Mouse (Mus musculus): ENCODE measurements at regions not wholly inside any gene's neighbourhood (a gene's known extent, or its start where the extent isn't known, plus 50 kb on each side); places are given as distances from the start of the nearest gene placed in this dataset.

DNA sequence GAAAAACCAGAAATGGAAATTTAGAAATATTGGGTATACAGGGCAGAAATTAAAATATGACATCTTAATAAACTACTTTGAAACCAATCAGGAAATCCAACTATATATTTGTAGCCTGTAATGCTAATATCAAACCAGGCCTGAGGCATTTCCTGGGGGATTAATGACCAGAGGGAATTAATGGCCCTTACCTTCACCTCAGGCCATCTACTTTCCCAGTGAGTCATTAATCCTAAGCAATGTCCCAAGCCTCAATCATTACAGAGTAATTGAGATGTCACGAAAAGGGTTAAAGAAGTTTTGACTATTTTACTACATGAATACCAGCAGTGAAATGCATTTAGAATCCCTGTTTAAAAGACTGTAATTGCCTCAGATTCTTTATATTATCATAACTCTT lies 329.7 kb downstream of the Gpd2 start:
- no peaks in the 10 kb centered on the region for H3K9me3 ChIP-seq (ENCODE audit: control insufficient read depth, low read depth, low read length)
- H3K4me3 ChIP-seq (ENCODE audit: low read depth, low read length): no peak overlapping the region
- H3K9ac ChIP-seq (replicated peaks; ENCODE audit: low read depth, low read length): no peak overlapping the region
- 71% methylated on average over 1 of the region's 1 CpGs for WGBS
- no peak for ATAC-seq (ENCODE audit: insufficient number of reproducible peaks, insufficient read depth, low FRiP score, low read depth)
- no peaks in the 10 kb centered on the region for H3K4me1 ChIP-seq (ENCODE audit: control insufficient read depth, insufficient read depth, low read length)
- no peaks in the 10 kb centered on the region for H3K27me3 ChIP-seq (ENCODE audit: control insufficient read depth, insufficient read depth, low read length)
- no peaks in the 10 kb centered on the region for H3K36me3 ChIP-seq (ENCODE audit: control insufficient read depth, insufficient read depth, low read length)
- no peak overlapping the region for H3K27ac ChIP-seq (ENCODE audit: low read length)
- H3K4me2 ChIP-seq (replicated peaks; ENCODE audit: low read depth, low read length): no peak overlapping the region

- H3K9ac ChIP-seq (replicated peaks; ENCODE audit: low read depth, low read length): no peak overlapping the region
- no peaks in the 10 kb centered on the region for H3K4me1 ChIP-seq (ENCODE audit: control insufficient read depth, insufficient read depth, low read length)
- H3K36me3 ChIP-seq (ENCODE audit: control insufficient read depth, insufficient read depth, low read length): no peaks in the 10 kb centered on the region
- ATAC-seq (ENCODE audit: insufficient number of reproducible peaks, insufficient read depth, low FRiP score, low read depth): no peak
- H3K4me2 ChIP-seq (replicated peaks; ENCODE audit: low read depth, low read length): no peak overlapping the region
- H3K27me3 ChIP-seq (ENCODE audit: control insufficient read depth, insufficient read depth, low read length): no peaks in the 10 kb centered on the region
- 70% methylated on average over 3 of the region's 3 CpGs for WGBS
- no peaks in the 10 kb centered on the region for H3K9me3 ChIP-seq (ENCODE audit: control insufficient read depth, low read depth, low read length)
- no peak overlapping the region for H3K4me3 ChIP-seq (ENCODE audit: low read depth, low read length)
- no peak overlapping the region for H3K27ac ChIP-seq (ENCODE audit: low read length)
These were observed 349.6 kb downstream of the Gpd2 start for GRCm38 (mm10) chr2:57587065-57587464.

DNA sequence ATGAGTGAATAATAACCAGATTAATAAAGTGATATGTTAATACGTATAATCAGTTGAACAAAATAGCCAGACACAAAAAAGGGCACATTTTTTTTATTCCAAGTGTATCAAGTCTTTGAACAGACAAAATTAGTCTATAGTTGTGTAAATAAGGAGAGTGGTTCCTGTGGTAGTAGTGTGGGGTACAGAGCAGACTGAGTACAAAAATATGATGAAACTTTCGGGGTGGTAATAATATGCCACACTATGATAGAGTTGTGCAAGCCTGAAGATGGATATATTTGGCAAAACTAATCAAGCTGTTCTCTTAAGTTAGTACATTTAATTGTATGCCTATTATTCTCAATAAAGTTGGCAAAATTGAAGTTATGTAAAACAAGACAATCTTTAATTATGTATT lies 356.1 kb downstream of the Gpd2 start:
- H3K36me3 ChIP-seq (ENCODE audit: control insufficient read depth, insufficient read depth, low read length): no peaks in the 10 kb centered on the region
- no peak overlapping the region for H3K4me2 ChIP-seq (replicated peaks; ENCODE audit: low read depth, low read length)
- ATAC-seq (ENCODE audit: insufficient number of reproducible peaks, insufficient read depth, low FRiP score, low read depth): no peak
- no peaks in the 10 kb centered on the region for H3K4me1 ChIP-seq (ENCODE audit: control insufficient read depth, insufficient read depth, low read length)
- H3K27me3 ChIP-seq (ENCODE audit: control insufficient read depth, insufficient read depth, low read length): no peaks in the 10 kb centered on the region
- WGBS: 91% methylated on average over 2 of the region's 2 CpGs
- no peak overlapping the region for H3K27ac ChIP-seq (ENCODE audit: low read length)
- H3K9me3 ChIP-seq (ENCODE audit: control insufficient read depth, low read depth, low read length): no peaks in the 10 kb centered on the region
- no peak overlapping the region for H3K9ac ChIP-seq (replicated peaks; ENCODE audit: low read depth, low read length)
- H3K4me3 ChIP-seq (ENCODE audit: low read depth, low read length): no peak overlapping the region

GRCm38 (mm10) chr2:57597694-57598358 lies 360.4 kb downstream of the Gpd2 start:
- H3K9ac ChIP-seq (replicated peaks; ENCODE audit: low read depth, low read length): no peak overlapping the region
- H3K4me1 ChIP-seq (ENCODE audit: control insufficient read depth, insufficient read depth, low read length): no peaks in the 10 kb centered on the region
- no peaks in the 10 kb centered on the region for H3K27me3 ChIP-seq (ENCODE audit: control insufficient read depth, insufficient read depth, low read length)
- H3K9me3 ChIP-seq (ENCODE audit: control insufficient read depth, low read depth, low read length): no peaks in the 10 kb centered on the region
- no peak overlapping the region for H3K4me3 ChIP-seq (ENCODE audit: low read depth, low read length)
- ATAC-seq (ENCODE audit: insufficient number of reproducible peaks, insufficient read depth, low FRiP score, low read depth): peak; percentile 46; the same call in 1 of the 2 replicates
- H3K4me2 ChIP-seq (replicated peaks; ENCODE audit: low read depth, low read length): no peak overlapping the region
- WGBS: 30% methylated on average over 9 of the region's 9 CpGs
- no peak overlapping the region for H3K27ac ChIP-seq (ENCODE audit: low read length)
- H3K36me3 ChIP-seq (ENCODE audit: control insufficient read depth, insufficient read depth, low read length): no peaks in the 10 kb centered on the region

DNA sequence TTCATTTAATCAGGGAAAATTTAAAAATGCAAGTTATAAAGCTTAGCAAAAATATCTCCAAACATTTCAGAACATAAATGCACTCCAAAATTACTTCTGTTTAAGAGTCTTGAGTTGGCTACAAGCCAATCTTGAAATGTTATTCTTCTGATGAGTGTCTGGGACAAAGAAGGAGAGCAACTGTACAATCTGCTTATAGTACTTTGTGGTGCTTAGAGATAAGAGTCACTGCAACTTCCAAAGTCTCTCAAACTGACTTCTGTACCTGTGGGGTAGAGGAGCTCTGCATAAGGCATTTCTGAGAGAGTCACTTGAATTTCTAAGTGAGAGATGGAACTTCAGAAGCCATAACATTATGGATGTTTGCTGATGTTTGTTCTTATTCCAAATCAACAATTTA lies 374.2 kb downstream of the Gpd2 start:
- Histone ChIP-seq H3K4me3 (ENCODE audit: low read depth, low read length) (no peak overlapping the region), H3K27ac (ENCODE audit: low read length) (no peak overlapping the region), H3K9me3 (ENCODE audit: control insufficient read depth, low read depth, low read length) (no peaks in the 10 kb centered on the region), H3K4me1 (ENCODE audit: control insufficient read depth, insufficient read depth, low read length) (no peaks in the 10 kb centered on the region), H3K36me3 (ENCODE audit: control insufficient read depth, insufficient read depth, low read length) (no peaks in the 10 kb centered on the region), H3K4me2 (replicated peaks; ENCODE audit: low read depth, low read length) (no peak overlapping the region), H3K9ac (replicated peaks; ENCODE audit: low read depth, low read length) (no peak overlapping the region), H3K27me3 (ENCODE audit: control insufficient read depth, insufficient read depth, low read length) (no peaks in the 10 kb centered on the region)
- no peak for ATAC-seq (ENCODE audit: insufficient number of reproducible peaks, insufficient read depth, low FRiP score, low read depth)

DNA sequence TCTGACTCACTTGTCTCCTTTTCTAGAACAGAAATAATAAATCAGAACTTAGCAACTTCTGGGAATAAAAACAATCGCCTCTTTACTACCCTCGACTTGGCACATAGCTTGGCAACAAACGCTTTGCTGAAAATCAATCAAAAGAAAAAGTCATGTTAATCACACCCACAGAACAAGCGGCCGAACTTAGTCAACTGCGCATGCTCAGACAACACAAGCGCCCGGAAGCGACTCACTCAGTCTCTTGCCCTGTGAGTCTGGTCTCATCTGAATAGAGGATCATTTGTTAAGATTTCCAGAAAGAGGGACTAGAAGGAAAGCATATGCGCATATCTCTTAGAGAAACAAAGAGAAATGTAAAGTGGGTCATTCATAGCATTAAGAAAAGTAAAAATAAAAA lies 375.8 kb downstream of the Gpd2 start:
- Histone ChIP-seq H3K9ac (replicated peaks; ENCODE audit: low read depth, low read length) (no peak overlapping the region), H3K4me1 (ENCODE audit: control insufficient read depth, insufficient read depth, low read length) (no peaks in the 10 kb centered on the region), H3K4me2 (replicated peaks; ENCODE audit: low read depth, low read length) (no peak overlapping the region), H3K36me3 (ENCODE audit: control insufficient read depth, insufficient read depth, low read length) (no peaks in the 10 kb centered on the region), H3K27me3 (ENCODE audit: control insufficient read depth, insufficient read depth, low read length) (no peaks in the 10 kb centered on the region), H3K9me3 (ENCODE audit: control insufficient read depth, low read depth, low read length) (no peaks in the 10 kb centered on the region), H3K27ac (ENCODE audit: low read length) (no peak overlapping the region), H3K4me3 (ENCODE audit: low read depth, low read length) (no peak overlapping the region)
- 53% methylated on average over 10 of the region's 10 CpGs for WGBS
- ATAC-seq (ENCODE audit: insufficient number of reproducible peaks, insufficient read depth, low FRiP score, low read depth): no peak

DNA sequence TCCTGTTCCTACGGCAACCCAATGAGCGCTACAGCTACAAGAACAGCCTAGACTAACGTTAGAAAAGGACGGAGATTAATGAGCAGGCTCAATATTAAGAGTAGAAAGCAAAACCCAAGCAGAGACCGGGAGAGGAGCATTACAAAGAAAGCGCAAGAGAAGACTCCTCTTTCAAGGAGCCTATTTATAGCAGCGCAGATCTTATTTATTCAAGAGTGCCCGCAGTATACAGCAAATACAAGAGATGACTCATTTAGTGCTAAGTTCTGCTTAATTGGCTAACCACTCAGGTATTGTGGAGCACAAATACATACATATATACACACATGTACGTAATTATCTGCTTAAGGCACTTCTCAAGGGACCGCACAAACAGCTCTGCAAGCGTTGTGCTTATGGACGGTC lies 377.2 kb downstream of the Gpd2 start:
- no peak for ATAC-seq (ENCODE audit: insufficient number of reproducible peaks, insufficient read depth, low FRiP score, low read depth)
- 56% methylated on average over 12 of the region's 12 CpGs for WGBS
- Histone ChIP-seq H3K9me3 (ENCODE audit: control insufficient read depth, low read depth, low read length) (no peaks in the 10 kb centered on the region), H3K4me1 (ENCODE audit: control insufficient read depth, insufficient read depth, low read length) (no peaks in the 10 kb centered on the region), H3K4me2 (replicated peaks; ENCODE audit: low read depth, low read length) (no peak overlapping the region), H3K9ac (replicated peaks; ENCODE audit: low read depth, low read length) (no peak overlapping the region), H3K4me3 (ENCODE audit: low read depth, low read length) (no peak overlapping the region), H3K27me3 (ENCODE audit: control insufficient read depth, insufficient read depth, low read length) (no peaks in the 10 kb centered on the region), H3K27ac (ENCODE audit: low read length) (no peak overlapping the region), H3K36me3 (ENCODE audit: control insufficient read depth, insufficient read depth, low read length) (no peaks in the 10 kb centered on the region)

GRCm38 (mm10) chr2:57616525-57617225 lies 379.2 kb downstream of the Gpd2 start:
- peak overlapping the region; percentile 15; the same call in 1 of the 2 replicates for H3K9ac ChIP-seq (replicated peaks; ENCODE audit: low read depth, low read length)

GRCm38 (mm10) chr2:57617258-57617657 lies 379.8 kb downstream of the Gpd2 start:
- H3K9me3 ChIP-seq (ENCODE audit: control insufficient read depth, low read depth, low read length): no peaks in the 10 kb centered on the region

More at GRCm38 (mm10) chr2:57616525-57617225, 379.2 kb downstream of the Gpd2 start:
- 4% methylated on average over 19 of the region's 19 CpGs for WGBS
- no peaks in the 10 kb centered on the region for H3K36me3 ChIP-seq (ENCODE audit: control insufficient read depth, insufficient read depth, low read length)
- H3K9me3 ChIP-seq (ENCODE audit: control insufficient read depth, low read depth, low read length): no peaks in the 10 kb centered on the region
- no peaks in the 10 kb centered on the region for H3K27me3 ChIP-seq (ENCODE audit: control insufficient read depth, insufficient read depth, low read length)
- H3K27ac ChIP-seq (ENCODE audit: low read length): no peak overlapping the region
- H3K4me1 ChIP-seq (ENCODE audit: control insufficient read depth, insufficient read depth, low read length): no peaks in the 10 kb centered on the region
- H3K4me3 ChIP-seq (ENCODE audit: low read depth, low read length): peak overlapping the region; percentile 27
- ATAC-seq (ENCODE audit: insufficient number of reproducible peaks, insufficient read depth, low FRiP score, low read depth): no peak
- H3K4me2 ChIP-seq (replicated peaks; ENCODE audit: low read depth, low read length): peak overlapping the region; percentile 57

More at GRCm38 (mm10) chr2:57617258-57617657, 379.8 kb downstream of the Gpd2 start:
- Histone ChIP-seq H3K4me2 (replicated peaks; ENCODE audit: low read depth, low read length) (peak overlapping the region; percentile 57), H3K9ac (replicated peaks; ENCODE audit: low read depth, low read length) (no peak overlapping the region), H3K4me1 (ENCODE audit: control insufficient read depth, insufficient read depth, low read length) (no peaks in the 10 kb centered on the region), H3K27ac (ENCODE audit: low read length) (no peak overlapping the region), H3K27me3 (ENCODE audit: control insufficient read depth, insufficient read depth, low read length) (no peaks in the 10 kb centered on the region), H3K4me3 (ENCODE audit: low read depth, low read length) (no peak overlapping the region), H3K36me3 (ENCODE audit: control insufficient read depth, insufficient read depth, low read length) (no peaks in the 10 kb centered on the region)
- WGBS: 74% methylated on average over 2 of the region's 2 CpGs
- no peak for ATAC-seq (ENCODE audit: insufficient number of reproducible peaks, insufficient read depth, low FRiP score, low read depth)

All from stomach, embryonic 14.5 days (tissue).